Mouse (Mus musculus): Measurements from ENCODE around the gene Camkv. TPM values are rescaled to one million over a fixed set of nuclear protein-coding genes. Genes with fewer than 3 reads are reported as not detected.

Camkv gene
- total RNA-seq, 2 experiments from 2014 or later = 0.22 TPM; not detected in 1

DNA sequence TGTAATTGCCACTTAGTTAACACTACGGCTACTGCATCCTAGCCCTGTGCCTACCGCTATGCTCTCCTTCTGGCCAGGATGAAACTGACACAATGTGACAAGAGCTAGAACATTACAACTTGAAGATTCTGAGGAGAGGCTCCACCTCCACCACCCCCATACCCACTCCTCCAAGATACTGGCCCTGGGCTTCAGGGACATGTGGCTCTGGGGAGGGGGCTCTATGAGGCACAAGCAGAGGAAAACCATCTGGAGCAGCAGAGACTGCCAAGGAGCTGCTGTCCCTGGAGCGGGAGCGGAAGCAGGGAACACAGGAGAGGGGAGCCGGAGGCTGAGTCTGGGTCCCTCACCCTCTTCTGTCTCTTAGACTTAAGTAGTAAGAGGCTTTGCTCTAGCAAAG, 7.7 kb upstream of the Camkv start:
- no peak for TF ChIP-seq CTCF (IDR thresholded peaks at IDR 0.05)
- intact Hi-C loops (cut with DNase I) = no loop called here
- H3K27ac ChIP-seq = no peak overlapping the region

DNA sequence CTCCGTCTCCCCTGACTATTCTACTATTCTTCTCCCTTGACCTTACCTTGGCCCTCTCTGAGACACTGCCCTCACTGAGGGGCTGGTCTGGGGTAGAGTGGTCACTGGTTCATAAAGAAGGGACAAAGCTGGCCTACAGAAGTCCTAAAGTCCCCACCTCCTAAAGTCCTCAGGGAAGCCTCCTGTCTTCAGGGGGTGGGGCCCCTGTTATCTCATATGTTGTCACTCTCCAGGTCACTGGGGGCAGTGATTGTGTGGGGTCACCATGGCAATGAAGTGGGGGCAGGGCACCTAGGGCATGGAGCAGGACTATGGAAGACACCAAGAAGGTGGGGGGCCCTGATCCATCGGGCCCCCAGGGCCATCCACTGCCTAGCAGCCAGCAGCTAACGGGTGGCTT, 7.3 kb upstream of the Camkv start, which contains the start of gene Actl11:
TSS of gene Actl11 (plus strand) at position 301 of the 400 bp plus-strand sequence.
- intact Hi-C loops (cut with DNase I) = no loop called here
- Histone ChIP-seq H3K27ac (no peak within 1 kb of the TSS), H3K4me3 (no peak within 1 kb of the TSS)
- TF ChIP-seq CTCF (IDR thresholded peaks at IDR 0.05) = no peak
- DNase-seq = no peak

More for the DNA sequence above, 7.7 kb upstream of the Camkv start:
- DNase-seq = no peak
- no peak overlapping the region for H3K4me3 ChIP-seq

GRCm38 (mm10) chr9:107932221-107932620, 3.3 kb upstream of the Camkv start:
- intact Hi-C loops (cut with DNase I) = no loop called here
- Histone ChIP-seq H3K4me3 (no peak overlapping the region), H3K27ac (no peak overlapping the region)
- DNase-seq = no peak
- no peak for TF ChIP-seq CTCF (IDR thresholded peaks at IDR 0.05)

GRCm38 (mm10) chr9:107934146-107934545, 1.3 kb upstream of the Camkv start:
- no peak for DNase-seq
- Histone ChIP-seq H3K4me3 (no peak overlapping the region), H3K27ac (no peak overlapping the region)
- TF ChIP-seq CTCF (IDR thresholded peaks at IDR 0.05) = no peak
- intact Hi-C loops (cut with DNase I) = no loop called here

GRCm38 (mm10) chr9:107935790-107936214, 328 bp downstream of the Camkv start:
- intact Hi-C loops (cut with DNase I) = no loop called here
- DNase-seq = no peak
- no peak for TF ChIP-seq CTCF (IDR thresholded peaks at IDR 0.05)
- no peak overlapping the region; the same call in 1 of the 2 replicates for H3K27ac ChIP-seq
- peak overlapping the region; percentile 67 for H3K4me3 ChIP-seq

DNA sequence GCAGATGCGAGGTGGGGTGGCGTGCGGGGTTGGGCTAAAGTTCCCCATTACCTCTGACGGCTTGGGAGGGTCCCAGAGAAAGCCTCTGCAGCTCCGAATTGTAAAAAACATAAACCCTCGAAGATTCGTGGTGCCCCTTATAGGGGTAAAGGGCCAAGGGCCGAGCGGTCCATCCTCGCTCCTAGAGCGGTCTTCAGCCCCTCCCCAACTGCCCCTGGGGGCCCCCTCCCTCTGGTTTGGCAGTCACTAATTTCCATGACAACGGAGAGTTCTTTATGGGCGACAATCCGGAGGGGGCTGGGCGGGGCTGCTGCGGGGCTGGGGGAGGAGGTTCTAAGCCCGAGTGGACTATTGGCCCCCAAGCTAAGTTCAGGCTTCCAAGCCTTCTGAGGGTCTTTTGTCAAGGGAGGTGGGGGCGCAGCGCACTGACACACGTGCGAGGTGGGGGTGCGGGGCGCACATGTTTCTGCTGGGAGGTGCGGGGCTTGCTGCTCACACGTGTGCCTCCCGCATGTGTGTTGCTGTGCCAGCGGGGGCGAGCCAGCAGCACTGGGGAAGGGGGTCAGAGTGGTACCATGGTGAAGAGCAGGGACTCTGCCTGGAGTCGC, 845 bp downstream of the Camkv start:
- no peak for TF ChIP-seq CTCF (IDR thresholded peaks at IDR 0.05)
- intact Hi-C loops (cut with DNase I) = no loop called here
- Histone ChIP-seq H3K4me3 (peak overlapping the region; percentile 67), H3K27ac (no peak overlapping the region; the same call in 1 of the 2 replicates)
- DNase-seq = no peak

DNA sequence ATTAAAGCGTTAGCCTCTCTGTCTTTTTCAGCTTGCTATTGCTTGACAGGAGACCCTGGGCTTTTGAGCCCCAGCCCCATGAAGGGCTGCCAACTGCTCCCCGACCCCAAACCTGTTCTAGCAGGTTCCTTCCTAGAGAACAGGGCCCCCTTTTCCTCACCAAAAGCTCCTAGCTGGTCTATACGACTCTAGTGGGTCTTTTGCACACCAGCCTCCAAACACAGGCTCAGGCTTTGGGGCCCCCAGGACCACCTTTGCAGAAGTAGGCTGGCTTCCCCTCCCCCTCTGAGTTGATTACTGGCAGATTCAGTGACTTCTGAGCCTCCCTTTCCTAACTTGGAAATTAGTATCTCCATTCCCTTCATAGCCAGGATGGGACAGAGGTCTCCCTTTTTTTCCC, 1.4 kb downstream of the Camkv start:
- intact Hi-C loops (cut with DNase I) = no loop called here
- no peak for DNase-seq
- H3K27ac ChIP-seq = no peak overlapping the region
- no peak for TF ChIP-seq CTCF (IDR thresholded peaks at IDR 0.05)
- H3K4me3 ChIP-seq = no peak overlapping the region

GRCm38 (mm10) chr9:107947241-107948194, 12.0 kb downstream of the Camkv start:
- intact Hi-C loops (cut with DNase I) = loop anchor here (5.0 kb wide), 1 partner anchor 45 kb away; no protein-coding TSS in a partner anchor
- no peak for TF ChIP-seq CTCF (IDR thresholded peaks at IDR 0.05)
- H3K4me3 ChIP-seq = peak overlapping the region; percentile 67
- peak; percentile 78 for DNase-seq
- H3K27ac ChIP-seq = peak overlapping the region; percentile 70

DNA sequence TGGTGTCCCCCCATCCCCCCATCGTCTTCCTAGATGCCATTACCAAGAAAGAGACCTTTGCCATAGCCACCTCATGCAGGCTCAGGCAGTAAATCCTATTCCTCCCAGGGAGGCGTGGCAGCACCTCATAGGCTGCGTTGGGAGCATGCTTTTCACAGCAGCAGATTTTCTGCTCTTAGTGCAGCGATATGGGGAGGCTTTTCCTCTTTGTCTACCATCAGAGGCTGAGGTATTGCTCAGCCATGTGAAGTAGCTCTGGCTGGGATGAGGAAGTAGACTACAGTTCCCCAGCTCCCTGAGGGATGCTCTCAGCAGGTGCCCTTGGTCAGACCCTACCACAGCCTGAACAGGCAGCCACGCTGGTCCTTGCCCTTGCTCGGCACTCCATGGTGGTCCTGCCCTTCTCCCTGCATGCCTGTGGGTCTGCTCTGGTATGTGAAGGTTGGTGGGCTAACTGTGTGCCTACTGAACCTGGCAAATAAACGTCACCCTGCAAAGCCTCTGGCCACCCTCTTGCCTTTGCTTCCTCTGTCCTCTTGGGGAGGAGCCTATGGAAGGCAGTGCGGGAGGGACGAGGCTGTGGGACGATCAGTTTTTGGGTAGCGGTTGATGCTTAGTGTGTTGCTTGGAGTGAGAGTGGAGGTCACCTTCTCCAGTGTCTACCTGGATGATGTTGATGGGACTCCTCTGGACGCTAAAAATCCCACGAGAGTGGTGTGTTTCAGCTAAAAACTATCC, 13.9 kb downstream of the Camkv start:
- DNase-seq = no peak
- no peak for TF ChIP-seq CTCF (IDR thresholded peaks at IDR 0.05)
- intact Hi-C loops (cut with DNase I) = loop anchor here (5.0 kb wide), 1 partner anchor 47 kb away; no protein-coding TSS in a partner anchor

GRCm38 (mm10) chr9:107949922-107950235, 14.4 kb downstream of the Camkv start, which contains the start of gene Traip:
TSS of gene Traip (plus strand) at chr9:107950136.
- Histone ChIP-seq H3K27ac (peak within 1 kb of the TSS; percentile 96), H3K4me3 (peak within 1 kb of the TSS; percentile 82)
- no peak for TF ChIP-seq CTCF (IDR thresholded peaks at IDR 0.05)
- intact Hi-C loops (cut with DNase I) = loop anchor here (5.0 kb wide), 1 partner anchor 48 kb away; no protein-coding TSS in a partner anchor
- no peak for DNase-seq

More for the DNA sequence above, 13.9 kb downstream of the Camkv start:
- H3K4me3 ChIP-seq = no peak overlapping the region
- H3K27ac ChIP-seq = no peak overlapping the region

GRCm38 (mm10) chr9:107950460-107951355, 15.2 kb downstream of the Camkv start:
- H3K27ac ChIP-seq = peak overlapping the region; percentile 96
- DNase-seq = peak; percentile 95
- peak overlapping the region; percentile 82 for H3K4me3 ChIP-seq
- intact Hi-C loops (cut with DNase I) = no loop called here
- TF ChIP-seq CTCF (IDR thresholded peaks at IDR 0.05) = no peak

Data from gastrocnemius, adult 2 months (tissue).